Mouse (Mus musculus): Measurements from ENCODE around the gene Nwd1. TPM values are rescaled to one million over a fixed set of nuclear protein-coding genes. Genes with fewer than 3 reads are reported as not detected.
"Not testable (repeated sequence)": the region's sequence is repeated elsewhere in the genome, so short reads cannot be mapped to it uniquely, and the experiment has no call there.

The Nwd1 gene
- total and polyA plus RNA-seq, 2 experiments from 2014 or later: 0.20 to 2.3 TPM

DNA sequence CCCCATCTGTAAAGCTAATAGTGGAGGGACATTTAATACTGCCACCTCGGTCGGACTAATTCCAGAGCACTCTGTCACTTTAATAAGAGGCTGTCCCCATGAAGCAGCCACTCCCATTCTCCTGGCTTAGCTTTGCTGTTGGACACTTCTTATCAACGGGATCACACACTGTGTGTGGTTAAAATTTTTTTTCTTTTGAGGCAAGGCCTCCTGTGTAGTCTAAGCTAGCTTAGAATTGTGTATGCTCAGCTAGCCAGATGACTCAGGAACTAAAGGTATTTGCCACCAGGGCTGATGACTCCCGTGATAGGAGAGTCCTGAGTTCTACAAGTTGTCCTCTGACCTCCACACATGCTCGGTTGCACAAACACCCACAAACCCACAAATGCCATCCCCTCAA is 18.9 kb downstream of the Nwd1 start:
- no peak for ATAC-seq (ENCODE audit: insufficient read depth, low read depth)
- H3K4me2 ChIP-seq (ENCODE audit: low read depth, low read length): no peak overlapping the region
- no peak for TF ChIP-seq CTCF (IDR thresholded peaks at IDR 0.05; ENCODE audit: low read depth)
- no peak for TF ChIP-seq EP300 (IDR thresholded peaks at IDR 0.05; ENCODE audit: low read depth)
- no peaks in the 10 kb centered on the region for H3K9me3 ChIP-seq (replicated peaks; ENCODE audit: control insufficient read depth, low read length)
- no peaks in the 10 kb centered on the region for H3K27me3 ChIP-seq (ENCODE audit: control insufficient read depth, insufficient read depth, low read length)
- no peak overlapping the region for H3K9ac ChIP-seq (replicated peaks; ENCODE audit: low read depth, low read length)
- WGBS: 79% methylated on average over 5 of the region's 5 CpGs
- H3K4me1 ChIP-seq (ENCODE audit: control insufficient read depth, insufficient read depth): no peaks in the 10 kb centered on the region
- DNase-seq (ENCODE audit: low spot score): no peak
- no peak overlapping the region for H3K4me3 ChIP-seq (ENCODE audit: low read depth, low read length)
- H3K36me3 ChIP-seq (replicated peaks; ENCODE audit: control insufficient read depth, insufficient read depth, low read length): no peaks in the 10 kb centered on the region
- no peak overlapping the region for H3K27ac ChIP-seq (ENCODE audit: low read depth)

DNA sequence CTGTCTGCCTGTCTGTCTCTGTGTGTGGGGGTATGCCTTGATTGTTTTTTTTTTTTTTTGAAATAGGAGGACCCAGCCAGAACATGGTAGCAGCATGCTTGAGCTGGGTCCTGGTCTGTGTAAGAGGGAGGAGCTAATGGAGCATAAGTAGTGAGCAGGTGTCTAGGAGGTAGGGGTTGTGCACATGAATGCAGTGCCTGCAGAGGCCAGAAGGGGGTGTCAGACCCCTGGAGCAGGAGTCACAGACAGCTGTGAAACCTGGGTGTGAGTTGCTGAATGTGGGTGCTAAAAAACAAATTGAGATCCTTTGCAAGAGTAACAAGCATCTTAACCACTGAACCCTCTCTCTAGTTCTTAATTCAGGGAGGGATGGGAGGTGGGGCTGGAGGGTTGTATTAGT is 22.4 kb downstream of the Nwd1 start:
- H3K9me3 ChIP-seq (replicated peaks; ENCODE audit: control insufficient read depth, low read length): no peaks in the 10 kb centered on the region
- no peak overlapping the region for H3K27ac ChIP-seq (ENCODE audit: low read depth)
- H3K36me3 ChIP-seq (replicated peaks; ENCODE audit: control insufficient read depth, insufficient read depth, low read length): no peaks in the 10 kb centered on the region
- no peak for TF ChIP-seq CTCF (IDR thresholded peaks at IDR 0.05; ENCODE audit: low read depth)
- TF ChIP-seq EP300 (IDR thresholded peaks at IDR 0.05; ENCODE audit: low read depth): no peak
- no peak overlapping the region for H3K4me2 ChIP-seq (ENCODE audit: low read depth, low read length)
- no peak for ATAC-seq (ENCODE audit: insufficient read depth, low read depth)
- H3K9ac ChIP-seq (replicated peaks; ENCODE audit: low read depth, low read length): no peak overlapping the region
- no peaks in the 10 kb centered on the region for H3K4me1 ChIP-seq (ENCODE audit: control insufficient read depth, insufficient read depth)
- DNase-seq (ENCODE audit: low spot score): no peak
- H3K4me3 ChIP-seq (ENCODE audit: low read depth, low read length): no peak overlapping the region
- no peaks in the 10 kb centered on the region for H3K27me3 ChIP-seq (ENCODE audit: control insufficient read depth, insufficient read depth, low read length)

DNA sequence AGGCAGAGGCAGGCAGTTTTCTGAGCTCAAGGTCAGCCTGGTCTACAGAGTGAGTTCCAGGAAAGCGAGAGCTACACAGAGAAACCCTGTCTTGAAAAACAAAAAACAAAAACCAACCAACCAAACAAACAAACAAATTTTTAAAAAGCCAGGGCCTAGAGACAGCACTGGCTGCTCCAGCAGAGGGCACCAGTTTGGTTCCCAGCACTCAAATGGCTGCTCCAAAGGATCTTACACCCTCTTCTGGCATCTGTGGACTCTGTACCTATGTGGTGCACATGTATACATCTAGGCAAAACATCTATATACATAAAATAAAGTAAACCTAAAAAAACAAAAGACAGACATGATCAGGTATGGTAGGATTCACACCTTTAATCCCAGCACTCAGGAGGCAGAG is 26.3 kb downstream of the Nwd1 start:
- no peak overlapping the region for H3K4me2 ChIP-seq (ENCODE audit: low read depth, low read length)
- no peak overlapping the region for H3K9ac ChIP-seq (replicated peaks; ENCODE audit: low read depth, low read length)
- H3K4me3 ChIP-seq (ENCODE audit: low read depth, low read length): no peak overlapping the region
- H3K36me3 ChIP-seq (replicated peaks; ENCODE audit: control insufficient read depth, insufficient read depth, low read length): no peaks in the 10 kb centered on the region
- no peak for ATAC-seq (ENCODE audit: insufficient read depth, low read depth)
- no peak for TF ChIP-seq CTCF (IDR thresholded peaks at IDR 0.05; ENCODE audit: low read depth)
- no peak for TF ChIP-seq EP300 (IDR thresholded peaks at IDR 0.05; ENCODE audit: low read depth)
- no peaks in the 10 kb centered on the region for H3K9me3 ChIP-seq (replicated peaks; ENCODE audit: control insufficient read depth, low read length)
- H3K4me1 ChIP-seq (ENCODE audit: control insufficient read depth, insufficient read depth): no peaks in the 10 kb centered on the region
- no peaks in the 10 kb centered on the region for H3K27me3 ChIP-seq (ENCODE audit: control insufficient read depth, insufficient read depth, low read length)
- no peak for DNase-seq (ENCODE audit: low spot score)
- H3K27ac ChIP-seq (ENCODE audit: low read depth): no peak overlapping the region
- 70% methylated on average over 1 of the region's 1 CpGs for WGBS

DNA sequence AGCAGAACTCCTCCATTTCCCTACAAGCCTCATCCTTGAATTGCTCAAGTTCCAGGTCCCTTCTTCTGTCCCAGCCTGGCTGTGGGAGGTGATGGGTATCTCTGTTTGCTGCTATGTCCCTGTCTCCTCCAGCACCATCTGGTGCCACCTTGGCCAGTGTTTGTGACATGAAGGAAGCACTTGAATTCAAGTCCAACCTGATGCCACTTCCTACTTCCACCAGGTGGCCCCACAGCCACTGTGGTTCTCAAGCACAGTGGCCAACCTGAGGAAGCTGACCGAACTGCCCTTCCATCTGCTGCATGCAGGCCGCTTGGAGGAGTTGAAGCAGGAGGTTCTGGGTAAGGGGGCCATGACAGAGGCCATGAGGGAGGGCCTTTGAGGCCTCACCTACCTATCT is 27.7 kb downstream of the Nwd1 start:
- 75% methylated on average over 2 of the region's 2 CpGs for WGBS
- Histone ChIP-seq H3K27me3 (ENCODE audit: control insufficient read depth, insufficient read depth, low read length) (no peaks in the 10 kb centered on the region), H3K9me3 (replicated peaks; ENCODE audit: control insufficient read depth, low read length) (no peaks in the 10 kb centered on the region), H3K27ac (ENCODE audit: low read depth) (no peak overlapping the region), H3K9ac (replicated peaks; ENCODE audit: low read depth, low read length) (no peak overlapping the region), H3K4me1 (ENCODE audit: control insufficient read depth, insufficient read depth) (no peaks in the 10 kb centered on the region), H3K4me2 (ENCODE audit: low read depth, low read length) (no peak overlapping the region), H3K36me3 (replicated peaks; ENCODE audit: control insufficient read depth, insufficient read depth, low read length) (no peaks in the 10 kb centered on the region), H3K4me3 (ENCODE audit: low read depth, low read length) (no peak overlapping the region)
- ATAC-seq (ENCODE audit: insufficient read depth, low read depth) (no peak), DNase-seq (ENCODE audit: low spot score) (no peak)
- TF ChIP-seq EP300 (IDR thresholded peaks at IDR 0.05; ENCODE audit: low read depth): no peak
- TF ChIP-seq CTCF (IDR thresholded peaks at IDR 0.05; ENCODE audit: low read depth): 0 out of 2 replicates have a peak, but pooled peaks have one; percentile 1

DNA sequence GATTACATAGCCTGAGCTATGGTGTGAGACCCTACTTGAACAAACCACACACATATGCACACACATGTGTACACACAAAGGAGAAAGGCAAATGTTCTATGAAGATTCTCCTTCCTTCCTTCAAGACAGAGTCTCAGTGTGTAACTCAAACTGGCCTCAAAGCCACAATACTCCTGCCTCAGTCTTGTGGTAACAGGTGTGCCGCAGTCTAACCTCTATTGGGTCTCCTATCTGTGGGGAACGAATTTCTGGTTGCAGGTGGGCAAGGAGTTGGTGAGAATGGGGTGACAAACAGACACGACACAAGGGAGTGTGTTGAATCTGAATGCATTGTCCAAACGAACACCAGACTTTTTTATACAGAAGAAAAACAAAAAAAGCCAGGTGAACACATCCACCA is 29.9 kb downstream of the Nwd1 start:
- 50% methylated on average over 4 of the region's 4 CpGs for WGBS
- no peak for DNase-seq (ENCODE audit: low spot score)
- H3K4me3 ChIP-seq (ENCODE audit: low read depth, low read length): no peak overlapping the region
- no peaks in the 10 kb centered on the region for H3K9me3 ChIP-seq (replicated peaks; ENCODE audit: control insufficient read depth, low read length)
- no peaks in the 10 kb centered on the region for H3K36me3 ChIP-seq (replicated peaks; ENCODE audit: control insufficient read depth, insufficient read depth, low read length)
- no peaks in the 10 kb centered on the region for H3K4me1 ChIP-seq (ENCODE audit: control insufficient read depth, insufficient read depth)
- no peak overlapping the region for H3K27ac ChIP-seq (ENCODE audit: low read depth)
- no peak for ATAC-seq (ENCODE audit: insufficient read depth, low read depth)
- no peak for TF ChIP-seq CTCF (IDR thresholded peaks at IDR 0.05; ENCODE audit: low read depth)
- TF ChIP-seq EP300 (IDR thresholded peaks at IDR 0.05; ENCODE audit: low read depth): no peak
- no peak overlapping the region for H3K4me2 ChIP-seq (ENCODE audit: low read depth, low read length)
- H3K9ac ChIP-seq (replicated peaks; ENCODE audit: low read depth, low read length): no peak overlapping the region
- H3K27me3 ChIP-seq (ENCODE audit: control insufficient read depth, insufficient read depth, low read length): no peaks in the 10 kb centered on the region

DNA sequence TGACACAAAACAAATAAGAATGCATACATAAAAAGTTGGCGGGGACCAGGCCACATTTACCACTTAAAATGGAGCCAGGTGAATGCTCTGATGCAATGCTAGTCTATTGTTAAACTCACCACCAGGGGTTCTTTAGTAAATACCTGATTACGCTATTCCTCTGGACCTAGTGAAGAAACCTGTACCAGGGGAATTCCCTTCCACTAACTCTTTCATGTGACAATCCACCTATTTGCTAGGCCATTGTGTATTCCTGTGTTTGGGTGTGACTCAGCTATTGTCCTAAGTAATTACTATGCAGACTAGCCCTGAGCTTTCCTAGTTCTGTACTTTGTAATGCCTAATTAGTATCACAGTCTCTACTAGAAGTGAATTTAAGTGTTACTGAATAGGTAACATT is 30.3 kb downstream of the Nwd1 start:
- not testable (repeated sequence) for ATAC-seq (ENCODE audit: insufficient read depth, low read depth); DNase-seq (ENCODE audit: low spot score); H3K27me3 ChIP-seq (ENCODE audit: control insufficient read depth, insufficient read depth, low read length); H3K4me1 ChIP-seq (ENCODE audit: control insufficient read depth, insufficient read depth); H3K9me3 ChIP-seq (replicated peaks; ENCODE audit: control insufficient read depth, low read length); H3K4me3 ChIP-seq (ENCODE audit: low read depth, low read length); H3K27ac ChIP-seq (ENCODE audit: low read depth); H3K4me2 ChIP-seq (ENCODE audit: low read depth, low read length); H3K36me3 ChIP-seq (replicated peaks; ENCODE audit: control insufficient read depth, insufficient read depth, low read length); H3K9ac ChIP-seq (replicated peaks; ENCODE audit: low read depth, low read length)
- 59% methylated on average over 2 of the region's 2 CpGs for WGBS
